Mouse (Mus musculus) testis, postnatal 14 days (tissue): Measurements from ENCODE around the gene Taf8.

ENCODE experiments used
- DNase-seq: peaks from one replicate; pipeline ENCODE4 v3.0.0; 2021; ENCODE audit warnings: low spot score

The Taf8 gene

DNA sequence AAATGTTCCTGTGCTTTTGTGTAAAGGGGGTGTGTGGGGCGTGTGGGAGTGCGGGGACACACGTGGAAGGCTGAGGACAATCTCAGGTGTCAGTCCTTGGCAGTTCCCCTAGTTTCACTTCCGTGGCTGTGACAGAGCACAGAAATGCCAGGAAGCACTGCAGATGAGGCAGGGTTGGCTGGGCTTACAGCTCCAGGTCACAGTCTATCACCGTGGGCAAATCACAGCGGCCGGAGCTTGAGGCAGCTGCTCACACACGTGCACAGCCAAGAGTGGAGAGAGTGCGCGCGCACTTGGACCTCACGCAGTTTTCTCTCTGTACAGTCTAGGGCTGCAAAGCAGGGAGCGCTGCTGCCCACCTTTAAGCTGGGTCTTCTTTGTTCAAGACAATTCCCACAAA is 43.8 kb downstream of the Taf8 start:
- no peak for DNase-seq

- no peak for DNase-seq
Measured at GRCm38 (mm10) chr17:47454675-47455074, 47.4 kb downstream of the Taf8 start.

GRCm38 (mm10) chr17:47452886-47453285 is 49.2 kb downstream of the Taf8 start:
- DNase-seq = no peak

DNA sequence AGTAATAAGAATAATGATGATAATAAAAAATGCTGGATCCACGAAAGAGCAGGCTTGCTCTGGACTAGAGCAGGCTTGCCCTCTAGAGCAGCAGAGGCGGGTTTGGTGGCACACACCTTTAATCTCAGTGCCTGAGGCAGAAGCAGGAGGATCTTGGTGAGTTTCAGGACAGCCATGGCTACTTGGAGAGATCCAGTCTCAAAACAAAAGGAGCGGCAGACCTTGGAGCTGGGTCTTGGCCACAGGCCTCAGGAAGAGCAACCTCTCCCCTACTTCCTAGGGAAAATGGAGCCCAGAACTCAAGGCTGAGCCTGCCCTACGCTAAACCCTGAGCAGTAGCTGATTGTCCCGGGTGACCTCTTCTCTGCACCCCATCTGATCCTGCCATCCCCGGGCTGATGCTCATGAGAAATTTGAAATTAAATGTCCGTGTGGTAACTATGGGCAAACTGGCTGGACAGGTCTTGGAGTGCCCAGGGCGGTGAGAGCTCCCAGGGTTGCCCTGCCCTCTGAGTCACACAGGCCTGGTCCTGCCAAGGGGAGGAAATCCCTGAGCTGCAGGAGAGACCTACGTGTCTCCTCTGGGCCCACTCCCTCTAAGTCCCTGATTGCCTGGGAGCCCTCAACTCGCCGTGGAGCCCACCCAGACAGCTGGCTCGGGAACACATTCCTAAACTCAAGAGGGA is 51.1 kb downstream of the Taf8 start:
- no peak for DNase-seq

DNA sequence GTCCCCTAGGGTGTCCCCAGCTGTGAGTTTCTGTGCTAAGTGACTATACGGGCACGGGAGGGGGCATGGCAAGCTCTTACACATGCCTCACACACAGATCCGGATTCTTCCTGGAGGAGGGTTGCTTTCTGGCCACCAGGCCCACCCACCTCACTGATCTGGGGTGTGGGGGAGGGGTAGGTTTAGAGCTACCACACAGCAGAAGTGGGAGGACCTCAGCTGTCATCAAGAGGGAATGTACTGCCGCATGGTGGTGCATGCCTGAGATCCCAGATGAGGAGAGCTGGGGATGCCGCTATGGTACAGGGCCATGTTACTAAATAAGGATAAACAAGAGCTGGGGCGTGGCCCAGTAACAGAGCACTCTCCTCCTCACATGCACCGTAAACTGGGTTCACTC is 51.9 kb downstream of the Taf8 start:
- DNase-seq = no peak

DNA sequence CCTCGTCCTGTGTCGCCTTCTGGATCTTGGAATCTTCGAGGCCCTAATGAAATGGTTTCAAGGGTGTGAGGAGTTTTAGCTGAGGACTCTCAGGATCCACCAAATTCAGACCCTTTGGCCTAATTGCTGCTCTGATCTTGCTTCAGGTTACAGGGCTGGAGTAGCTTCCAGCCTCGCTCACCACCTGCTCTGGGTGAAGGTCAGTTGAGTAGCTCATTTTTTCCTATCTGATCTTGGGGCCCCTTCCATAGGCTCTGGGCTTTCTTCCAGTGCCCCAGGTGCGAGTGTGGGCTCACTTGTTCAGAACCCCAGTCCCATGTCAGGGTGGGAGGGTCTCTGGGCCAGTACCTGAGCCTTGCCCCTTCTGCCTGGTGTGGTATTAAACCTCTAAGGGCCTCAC is 52.7 kb downstream of the Taf8 start:
- DNase-seq = no peak

DNA sequence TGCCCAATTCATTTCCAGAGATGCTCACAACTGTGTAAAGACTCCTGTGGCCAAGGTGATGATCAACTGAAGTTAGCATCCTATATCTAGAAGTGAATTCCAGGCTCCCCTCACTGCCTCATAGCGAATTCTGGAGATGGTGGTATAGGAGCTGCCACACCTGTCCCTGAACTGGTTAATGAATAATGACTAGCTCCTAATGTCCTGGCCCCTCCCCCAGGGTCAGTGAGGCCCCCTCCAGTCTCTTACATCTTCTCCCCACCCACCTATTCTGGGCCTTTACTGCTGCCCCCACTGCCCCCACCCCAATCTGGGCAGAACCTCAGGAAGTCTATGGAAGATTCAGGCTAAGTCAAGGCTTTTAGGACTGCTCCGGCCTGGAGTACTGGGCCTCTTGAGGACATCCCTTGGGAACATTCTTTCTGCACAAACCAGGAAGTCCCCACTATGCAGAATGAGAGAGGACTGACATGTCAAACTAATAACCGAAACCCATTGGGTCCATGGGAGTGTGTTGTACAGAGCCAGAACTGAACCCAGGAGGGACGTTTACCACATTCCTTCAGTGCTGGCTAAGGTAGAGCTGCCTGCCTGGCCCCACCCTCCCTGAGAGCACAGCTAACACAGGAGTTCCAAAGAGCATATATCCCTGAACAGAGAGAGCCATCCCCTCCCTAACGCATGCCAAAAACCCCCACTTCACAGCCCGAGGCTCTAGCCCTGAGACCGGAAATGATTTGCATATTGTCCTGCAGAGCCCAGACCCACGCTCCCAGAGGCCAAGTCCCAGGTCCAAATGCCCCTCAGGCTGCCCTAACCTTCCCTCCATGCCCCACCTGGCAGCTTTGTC is 53.3 kb downstream of the Taf8 start:
- DNase-seq = no peak

DNA sequence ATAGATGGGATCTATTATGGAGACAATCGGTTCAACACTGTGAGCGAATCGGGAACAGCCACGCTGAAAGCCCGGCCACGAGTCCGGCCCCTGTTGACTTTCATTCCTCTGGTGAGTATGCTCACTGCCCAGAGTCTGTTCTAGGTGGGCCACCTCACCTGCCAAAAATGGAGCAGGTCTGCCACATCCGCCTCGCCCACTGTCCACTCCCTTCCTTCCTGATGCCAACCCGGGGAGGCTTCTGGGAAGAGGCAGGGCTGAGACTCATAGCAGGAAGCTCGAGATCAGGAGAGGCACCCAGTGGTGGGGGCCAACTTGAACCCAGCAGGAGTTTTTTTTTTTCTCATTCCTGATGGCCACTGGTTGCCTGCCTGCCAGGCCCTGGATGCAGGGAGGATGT is 55.5 kb downstream of the Taf8 start:
- no peak for DNase-seq

DNA sequence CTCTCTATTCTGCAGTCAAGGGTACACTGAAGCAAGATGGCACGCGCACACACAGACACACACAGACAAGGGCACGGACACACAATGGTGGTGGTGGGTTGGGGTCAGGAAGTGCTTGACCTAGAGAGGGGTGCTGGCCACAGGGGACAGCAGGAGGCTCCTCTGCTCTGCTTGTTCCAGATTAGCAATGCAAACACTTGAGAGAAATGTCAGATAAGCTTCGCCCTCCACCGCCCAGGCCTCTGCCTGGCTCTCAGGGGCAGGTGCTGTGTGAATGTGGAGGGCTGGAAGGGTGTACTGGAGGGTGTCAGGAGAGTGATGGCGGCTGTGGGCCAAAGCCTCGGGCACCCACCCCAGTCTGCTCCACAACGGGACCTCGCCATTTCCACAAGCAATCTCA is 56.1 kb downstream of the Taf8 start:
- no peak for DNase-seq

DNA sequence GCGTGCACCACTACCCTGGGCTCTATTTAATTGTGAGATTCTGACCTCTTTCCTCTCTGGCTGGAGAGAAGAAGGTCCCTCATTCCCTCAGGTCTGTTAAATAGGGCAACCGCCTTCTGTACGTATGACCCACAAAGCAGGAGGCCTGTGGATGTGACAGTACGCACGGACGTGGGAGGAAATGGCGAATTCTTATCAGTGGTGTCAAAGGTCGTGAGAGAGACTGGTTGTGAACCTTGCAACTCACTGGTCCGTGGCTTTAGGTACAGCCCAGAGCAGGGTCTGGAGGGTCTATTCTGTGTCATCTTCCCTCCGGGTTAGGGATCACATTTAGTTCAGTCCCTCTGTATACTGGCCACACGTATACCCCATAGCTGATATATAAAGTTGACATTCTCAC is 56.6 kb downstream of the Taf8 start:
- no peak for DNase-seq

DNA sequence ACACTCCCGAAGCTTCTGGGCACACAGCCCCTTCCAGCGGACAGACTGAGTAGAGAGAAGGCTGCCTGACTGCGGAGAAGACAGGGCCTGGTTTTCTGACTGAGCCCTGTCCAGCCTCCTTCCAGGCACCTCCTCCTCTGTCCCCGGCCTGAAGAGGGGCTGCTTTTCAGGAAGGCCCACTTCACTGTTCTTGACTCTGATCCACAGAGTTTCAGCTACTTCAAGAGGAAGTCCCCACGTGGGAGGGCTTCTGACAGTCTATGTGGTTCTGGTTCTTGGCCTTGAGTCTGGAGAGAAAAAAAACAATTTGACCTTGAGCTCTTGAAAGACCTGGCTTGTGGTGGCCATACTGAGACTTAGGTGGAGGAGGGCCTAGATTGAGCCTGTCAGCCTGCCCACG is 58.0 kb downstream of the Taf8 start:
- DNase-seq = no peak

DNA sequence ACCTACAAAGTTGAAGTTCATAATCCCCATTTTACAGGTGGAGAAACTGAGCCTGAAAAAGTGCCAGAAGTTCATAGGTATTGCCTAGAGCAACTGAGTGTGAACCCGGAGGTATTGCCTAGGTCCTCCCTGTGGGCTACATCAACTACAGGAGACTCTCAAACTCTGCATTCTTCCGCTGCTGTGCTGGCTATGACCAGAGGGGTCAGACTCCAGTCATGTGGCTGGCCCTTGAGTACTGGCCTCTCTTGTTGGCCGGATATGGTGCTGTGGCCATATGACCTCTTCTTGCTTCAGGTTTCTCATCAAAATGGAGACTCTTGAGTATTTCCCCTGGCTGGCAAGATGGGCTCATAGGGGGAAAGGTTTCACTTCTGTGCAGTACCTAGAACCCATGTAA is 59.8 kb downstream of the Taf8 start:
- no peak for DNase-seq

DNA sequence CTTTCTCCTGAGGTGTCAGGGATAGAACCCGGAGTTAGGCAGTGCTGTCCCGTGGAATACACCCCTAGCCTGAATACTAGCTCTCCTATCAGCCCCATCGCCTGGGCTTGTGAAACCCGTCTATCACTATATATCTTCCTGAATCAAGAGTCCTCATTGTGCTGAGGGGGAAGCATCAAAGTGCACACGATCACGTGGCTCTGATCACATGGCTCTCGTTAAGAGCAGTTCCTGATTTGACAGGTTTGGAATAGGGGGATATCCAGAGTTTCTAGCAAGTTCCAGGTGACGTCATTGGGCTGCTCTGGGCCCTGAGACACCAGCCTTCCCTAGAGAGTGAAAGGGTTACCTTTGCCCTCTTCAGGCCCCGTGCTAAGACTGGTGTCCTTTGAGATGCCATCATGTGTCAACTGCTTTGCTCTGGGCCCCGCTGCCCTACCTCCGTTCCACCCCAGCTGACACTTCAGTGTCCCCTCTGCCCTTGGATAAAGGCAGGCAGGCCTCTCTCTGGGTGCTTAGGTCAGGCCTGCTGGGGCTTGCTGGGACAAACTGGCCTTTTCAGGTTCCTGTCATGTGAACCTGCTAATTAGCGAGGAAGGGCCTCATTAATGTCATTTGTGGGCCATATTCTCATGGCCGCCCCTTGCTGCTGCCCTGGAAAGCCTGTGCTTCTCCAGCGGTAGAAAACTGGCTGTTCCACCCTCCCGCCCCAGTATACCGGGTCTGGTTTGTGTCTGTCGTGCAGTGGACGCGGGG is 60.6 kb downstream of the Taf8 start:
- no peak for DNase-seq

DNA sequence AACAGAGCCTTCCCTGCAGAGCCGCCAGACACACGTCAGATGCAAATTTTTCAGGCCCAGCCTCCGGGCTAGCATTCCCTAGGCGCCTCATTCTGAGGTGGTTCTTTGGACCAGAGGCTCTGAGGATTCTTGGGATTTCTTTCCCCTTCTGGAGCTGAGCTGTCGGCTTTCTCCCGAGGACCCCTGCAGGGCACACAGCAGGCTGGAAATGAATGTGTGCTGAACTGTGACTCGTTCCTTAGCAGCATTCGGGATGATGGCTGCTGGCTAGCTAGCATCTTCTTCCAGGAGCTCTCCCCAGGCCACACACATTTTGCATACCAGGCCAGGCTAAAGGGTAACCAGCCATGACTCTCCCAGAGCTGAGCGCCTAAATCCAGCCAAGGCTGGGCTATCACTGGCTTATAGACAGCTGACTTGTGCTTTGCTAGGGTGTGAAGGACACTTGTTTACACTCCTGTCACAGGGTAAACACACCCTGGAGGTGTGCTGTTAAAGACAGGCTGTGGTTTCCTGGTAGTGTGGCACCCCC is 61.7 kb downstream of the Taf8 start:
- no peak for DNase-seq

DNA sequence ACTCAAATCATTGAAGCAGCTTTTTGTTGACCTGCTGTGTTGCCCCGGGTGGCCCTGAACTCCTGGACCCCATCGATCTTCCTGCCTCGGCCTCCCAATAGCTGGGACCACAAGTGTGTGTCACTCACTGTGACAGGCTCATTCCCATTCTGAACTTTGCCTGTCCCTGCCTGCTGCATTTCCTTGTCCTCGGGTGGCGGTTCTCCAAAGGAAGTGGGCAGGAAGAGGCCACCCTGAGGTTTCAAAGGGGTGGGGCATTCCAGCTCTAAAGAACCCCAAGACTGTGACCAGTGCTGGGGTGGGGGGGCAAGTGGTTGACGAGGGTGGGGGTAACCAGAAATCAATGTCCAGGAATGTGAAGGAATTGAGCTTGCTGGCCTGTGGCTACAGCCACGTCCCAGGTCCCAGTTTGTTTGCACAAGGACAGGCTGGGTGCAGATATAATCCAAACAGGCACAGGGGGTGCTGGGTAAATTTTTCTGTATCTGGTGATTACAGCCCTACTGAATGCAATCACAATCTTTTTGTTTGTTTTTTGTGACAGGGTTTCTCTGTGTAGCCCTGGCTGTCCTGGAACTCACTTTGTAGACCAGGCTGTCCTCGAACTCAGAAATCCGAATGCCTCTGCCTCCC is 62.6 kb downstream of the Taf8 start:
- DNase-seq = no peak

DNA sequence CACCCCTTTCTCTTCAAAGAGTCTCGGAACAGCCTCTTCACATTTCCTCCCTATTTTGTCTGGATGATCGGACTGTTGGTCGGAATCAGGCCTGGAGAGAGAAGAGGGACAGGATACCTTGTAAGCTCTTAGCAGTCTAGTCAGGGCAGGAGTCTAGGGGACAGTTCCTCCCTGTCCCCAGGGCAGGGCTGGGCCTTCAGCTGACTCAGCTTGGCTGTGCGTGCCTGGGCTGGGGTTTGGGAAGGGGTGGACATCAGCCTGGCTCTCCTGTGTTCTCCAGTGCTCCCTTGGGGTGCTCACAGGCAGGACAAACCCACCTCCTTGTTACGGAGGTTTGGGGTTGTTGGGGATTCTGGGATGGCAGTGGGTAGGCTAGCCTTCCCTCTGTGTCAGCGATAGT is 63.5 kb downstream of the Taf8 start:
- DNase-seq = no peak

- DNase-seq = no peak
Measured at GRCm38 (mm10) chr17:47436907-47437547, 65.1 kb downstream of the Taf8 start, which contains the start of gene 1700001C19Rik. Gene 1700001C19Rik (minus strand): TSS chr17:47437376.

- peak; percentile 67 for DNase-seq
Measured at GRCm38 (mm10) chr17:47436156-47436906, 65.8 kb downstream of the Taf8 start, which contains the start of gene AI661453. Gene AI661453 (plus strand): TSS chr17:47436615.
